Mouse (Mus musculus): Measurements from ENCODE around the gene Six6. TPM values are rescaled to one million over a fixed set of nuclear protein-coding genes. Genes with fewer than 3 reads are reported as not detected.

The Six6 gene
- polyA plus RNA-seq, 1 experiment from 2014 or later: not detected

DNA sequence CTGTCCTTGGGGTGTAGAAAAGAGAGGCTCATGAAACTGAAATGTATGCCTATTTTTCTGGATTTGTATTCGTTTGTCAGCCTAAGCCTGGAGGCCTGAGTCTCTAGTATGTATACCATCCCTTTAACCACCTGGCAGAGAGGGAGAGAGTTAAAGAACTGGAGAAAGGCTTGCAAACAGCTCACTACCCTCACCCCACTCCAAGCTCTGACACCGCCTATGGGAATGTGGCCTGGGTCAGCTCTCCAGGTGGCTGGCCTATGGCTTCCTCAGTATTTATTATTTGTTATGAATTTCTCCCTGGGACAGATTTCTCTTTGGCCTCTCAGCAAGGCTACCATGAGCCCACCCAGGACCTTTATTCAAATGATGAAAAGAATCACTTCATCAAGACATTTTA is 7.6 kb downstream of the Six6 start:
- WGBS: 19% methylated on average over 2 of the region's 2 CpGs
- no peak for ATAC-seq (ENCODE audit: low FRiP score, low TSS enrichment)
- H3K9ac ChIP-seq (replicated peaks; ENCODE audit: low read length): no peak overlapping the region
- 0 out of 2 replicates have a peak, but pooled peaks cover 5% of the 10 kb centered on the region for H3K4me1 ChIP-seq (ENCODE audit: control insufficient read depth, insufficient read depth, low read length)
- H3K27ac ChIP-seq (replicated peaks; ENCODE audit: low read depth, low read length): no peak overlapping the region
- no peak overlapping the region for H3K4me3 ChIP-seq (replicated peaks; ENCODE audit: low read depth, low read length)
- H3K4me2 ChIP-seq (ENCODE audit: low read length): no peak overlapping the region
- peaks cover 91% of the 10 kb centered on the region for H3K27me3 ChIP-seq (ENCODE audit: control insufficient read depth, insufficient read depth, low read length)
- no peaks in the 10 kb centered on the region for H3K36me3 ChIP-seq (ENCODE audit: control insufficient read depth, insufficient read depth, low read length)
- DNase-seq: no peak
- no peaks in the 10 kb centered on the region for H3K9me3 ChIP-seq (ENCODE audit: control insufficient read depth, low read length)

DNA sequence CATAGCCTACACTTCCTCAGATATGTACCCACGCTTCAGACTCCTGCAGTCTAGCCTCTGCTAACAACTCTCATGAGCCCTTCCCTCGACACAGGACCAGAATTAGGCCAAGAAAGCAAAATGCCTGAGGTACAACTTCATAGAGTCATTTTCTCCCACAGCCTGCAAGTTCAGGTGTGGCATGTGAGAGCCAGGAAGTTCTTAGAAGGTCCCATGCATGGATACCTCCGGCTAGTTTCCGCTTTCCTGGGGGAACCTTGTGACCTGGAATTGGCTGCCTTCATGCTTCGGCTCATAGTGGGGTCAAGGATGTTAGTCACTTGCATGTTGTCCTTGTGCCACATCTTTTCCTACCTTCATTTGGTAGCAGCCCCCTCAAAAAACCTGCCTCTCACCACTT is 13.4 kb downstream of the Six6 start:
- WGBS: 85% methylated on average over 5 of the region's 5 CpGs
- peaks cover 80% of the 10 kb centered on the region for H3K27me3 ChIP-seq (ENCODE audit: control insufficient read depth, insufficient read depth, low read length)
- no peak for ATAC-seq (ENCODE audit: low FRiP score, low TSS enrichment)

DNA sequence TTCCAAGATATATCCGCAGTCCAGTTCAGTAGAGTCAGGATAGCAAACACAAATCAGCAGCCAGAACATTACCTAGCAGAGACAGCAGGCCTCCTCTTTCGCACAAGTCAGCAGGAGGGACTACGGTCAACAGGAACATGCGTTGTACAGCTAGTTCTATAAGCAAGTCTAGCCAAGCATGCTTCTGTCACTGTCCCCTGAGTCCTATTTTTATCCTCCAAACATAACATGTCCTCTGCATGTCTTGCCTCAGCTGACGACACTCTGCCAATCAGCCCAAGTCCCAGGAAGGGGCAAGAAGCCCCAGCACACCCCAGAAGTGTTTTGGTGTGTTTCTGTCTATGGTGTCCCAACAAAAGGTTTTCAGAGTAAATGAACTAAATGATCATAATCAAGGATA is 14.2 kb downstream of the Six6 start:
- H3K27me3 ChIP-seq (ENCODE audit: control insufficient read depth, insufficient read depth, low read length): peaks cover 73% of the 10 kb centered on the region
- no peaks in the 10 kb centered on the region for H3K9me3 ChIP-seq (ENCODE audit: control insufficient read depth, low read length)
- H3K9ac ChIP-seq (replicated peaks; ENCODE audit: low read length): no peak overlapping the region
- H3K4me2 ChIP-seq (ENCODE audit: low read length): no peak overlapping the region
- H3K27ac ChIP-seq (replicated peaks; ENCODE audit: low read depth, low read length): no peak overlapping the region
- no peak overlapping the region for H3K4me3 ChIP-seq (replicated peaks; ENCODE audit: low read depth, low read length)
- DNase-seq: no peak
- no peaks in the 10 kb centered on the region for H3K36me3 ChIP-seq (ENCODE audit: control insufficient read depth, insufficient read depth, low read length)
- H3K4me1 ChIP-seq (ENCODE audit: control insufficient read depth, insufficient read depth, low read length): no peaks in the 10 kb centered on the region
- 86% methylated on average over 5 of the region's 5 CpGs for WGBS
- no peak for ATAC-seq (ENCODE audit: low FRiP score, low TSS enrichment)

More for the DNA sequence above, 13.4 kb downstream of the Six6 start:
- Histone ChIP-seq H3K27ac (replicated peaks; ENCODE audit: low read depth, low read length) (no peak overlapping the region), H3K4me1 (ENCODE audit: control insufficient read depth, insufficient read depth, low read length) (no peaks in the 10 kb centered on the region), H3K9me3 (ENCODE audit: control insufficient read depth, low read length) (no peaks in the 10 kb centered on the region), H3K4me2 (ENCODE audit: low read length) (no peak overlapping the region), H3K4me3 (replicated peaks; ENCODE audit: low read depth, low read length) (no peak overlapping the region), H3K9ac (replicated peaks; ENCODE audit: low read length) (no peak overlapping the region), H3K36me3 (ENCODE audit: control insufficient read depth, insufficient read depth, low read length) (no peaks in the 10 kb centered on the region)
- no peak for DNase-seq

DNA sequence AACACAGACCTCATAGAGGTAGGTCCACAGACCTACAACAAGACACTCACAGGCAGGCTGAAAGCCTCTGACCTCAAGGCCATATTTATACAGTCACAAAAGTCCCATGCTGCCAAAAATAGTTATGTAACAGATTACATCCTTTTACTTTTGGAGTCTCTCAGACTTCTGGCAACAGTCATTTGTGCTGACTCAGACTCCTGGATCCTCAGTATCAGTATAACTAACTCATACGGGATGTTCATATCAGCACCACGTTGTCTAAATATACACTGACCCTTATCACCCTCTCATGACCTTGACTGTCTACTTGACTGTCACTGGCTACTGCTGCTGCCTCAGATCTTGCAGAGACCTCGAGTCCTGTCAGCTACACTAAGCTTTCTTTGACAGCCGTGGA is 15.2 kb downstream of the Six6 start:
- ATAC-seq (ENCODE audit: low FRiP score, low TSS enrichment) (no peak), DNase-seq (no peak)
- no peak overlapping the region for H3K4me3 ChIP-seq (replicated peaks; ENCODE audit: low read depth, low read length)
- peaks cover 72% of the 10 kb centered on the region for H3K27me3 ChIP-seq (ENCODE audit: control insufficient read depth, insufficient read depth, low read length)
- no peak overlapping the region for H3K4me2 ChIP-seq (ENCODE audit: low read length)
- H3K9me3 ChIP-seq (ENCODE audit: control insufficient read depth, low read length): no peaks in the 10 kb centered on the region
- no peaks in the 10 kb centered on the region for H3K4me1 ChIP-seq (ENCODE audit: control insufficient read depth, insufficient read depth, low read length)
- WGBS: 62% methylated on average over 4 of the region's 4 CpGs
- H3K36me3 ChIP-seq (ENCODE audit: control insufficient read depth, insufficient read depth, low read length): no peaks in the 10 kb centered on the region
- no peak overlapping the region for H3K9ac ChIP-seq (replicated peaks; ENCODE audit: low read length)
- H3K27ac ChIP-seq (replicated peaks; ENCODE audit: low read depth, low read length): no peak overlapping the region

DNA sequence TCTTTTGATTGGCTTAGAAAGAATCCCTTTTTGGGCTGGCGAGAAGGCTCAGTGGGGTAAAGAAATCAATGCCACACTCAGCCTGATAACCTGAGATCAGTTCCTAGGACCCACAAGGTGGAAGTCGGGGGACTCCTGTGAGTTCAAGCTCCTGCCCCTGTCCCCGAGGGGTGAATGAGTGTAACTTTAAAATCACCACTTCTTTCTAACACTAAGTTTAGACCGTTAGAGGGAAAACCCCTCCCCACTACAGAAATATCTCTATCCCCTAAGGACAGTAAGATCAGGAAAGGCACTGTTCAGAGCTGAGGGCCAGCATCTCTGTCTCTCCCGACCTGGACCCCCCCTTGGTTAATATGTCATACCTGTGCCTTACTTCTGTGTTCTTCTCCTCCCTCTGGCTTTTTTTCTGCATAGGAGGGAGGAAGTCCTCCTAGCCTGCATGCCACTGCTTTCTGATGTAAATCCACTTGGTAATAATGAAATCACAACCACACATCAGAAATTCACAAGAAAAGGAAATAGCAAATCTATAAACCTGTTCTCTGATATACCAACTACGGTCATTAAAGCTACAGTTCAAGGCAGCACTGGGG is 18.2 kb downstream of the Six6 start:
- Histone ChIP-seq H3K4me1 (ENCODE audit: control insufficient read depth, insufficient read depth, low read length) (no peaks in the 10 kb centered on the region), H3K36me3 (ENCODE audit: control insufficient read depth, insufficient read depth, low read length) (no peaks in the 10 kb centered on the region), H3K4me2 (ENCODE audit: low read length) (no peak overlapping the region), H3K4me3 (replicated peaks; ENCODE audit: low read depth, low read length) (no peak overlapping the region), H3K9ac (replicated peaks; ENCODE audit: low read length) (no peak overlapping the region), H3K27ac (replicated peaks; ENCODE audit: low read depth, low read length) (no peak overlapping the region), H3K9me3 (ENCODE audit: control insufficient read depth, low read length) (no peaks in the 10 kb centered on the region), H3K27me3 (ENCODE audit: control insufficient read depth, insufficient read depth, low read length) (peaks cover 49% of the 10 kb centered on the region)
- DNase-seq: no peak
- ATAC-seq (ENCODE audit: low FRiP score, low TSS enrichment): no peak
- 71% methylated on average over 6 of the region's 6 CpGs for WGBS

DNA sequence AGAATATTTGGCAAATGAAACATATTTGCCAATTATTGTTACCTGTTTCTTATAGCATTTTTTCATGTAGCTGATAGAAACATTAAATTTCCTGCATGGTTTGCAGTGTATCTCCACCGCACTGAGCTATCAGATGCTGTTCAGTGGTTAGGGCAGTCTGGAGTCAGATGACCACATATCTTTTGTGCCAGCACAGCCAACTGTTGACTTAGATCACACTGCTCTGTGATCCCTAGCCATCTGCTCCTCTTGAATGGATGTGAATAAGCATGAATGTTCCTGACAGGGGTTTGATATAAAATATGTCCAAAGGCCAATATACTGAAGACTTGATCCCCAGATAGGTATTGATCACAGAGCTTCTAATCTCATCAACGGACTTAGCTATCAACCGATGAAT is 18.8 kb downstream of the Six6 start:
- no peak overlapping the region for H3K4me3 ChIP-seq (replicated peaks; ENCODE audit: low read depth, low read length)
- H3K27me3 ChIP-seq (ENCODE audit: control insufficient read depth, insufficient read depth, low read length): peaks cover 43% of the 10 kb centered on the region
- no peak overlapping the region for H3K9ac ChIP-seq (replicated peaks; ENCODE audit: low read length)
- ATAC-seq (ENCODE audit: low FRiP score, low TSS enrichment): no peak
- no peaks in the 10 kb centered on the region for H3K4me1 ChIP-seq (ENCODE audit: control insufficient read depth, insufficient read depth, low read length)
- no peak for DNase-seq
- WGBS: 95% methylated on average over 3 of the region's 3 CpGs
- H3K27ac ChIP-seq (replicated peaks; ENCODE audit: low read depth, low read length): no peak overlapping the region
- H3K9me3 ChIP-seq (ENCODE audit: control insufficient read depth, low read length): no peaks in the 10 kb centered on the region
- no peak overlapping the region for H3K4me2 ChIP-seq (ENCODE audit: low read length)
- H3K36me3 ChIP-seq (ENCODE audit: control insufficient read depth, insufficient read depth, low read length): no peaks in the 10 kb centered on the region

DNA sequence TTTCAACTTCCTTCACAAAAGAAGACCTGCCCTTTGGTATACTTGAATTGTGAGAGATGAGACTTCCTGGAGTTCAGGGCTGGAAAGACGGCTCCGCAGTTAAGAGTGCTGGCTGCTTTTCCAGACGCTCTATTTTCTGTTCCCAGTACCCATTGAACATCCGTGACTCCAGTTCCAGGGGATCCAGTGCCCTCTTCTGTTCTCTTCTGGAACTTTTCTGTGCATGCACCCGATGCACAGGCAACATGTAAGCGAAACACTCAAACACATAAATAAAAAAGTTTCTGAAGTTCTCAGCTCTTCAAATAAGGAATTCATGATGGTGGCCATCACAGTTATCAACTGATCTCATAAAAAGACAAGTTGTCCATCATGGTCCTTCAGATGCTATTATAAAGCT is 23.1 kb downstream of the Six6 start:
- ATAC-seq (ENCODE audit: low FRiP score, low TSS enrichment): no peak
- Histone ChIP-seq H3K9ac (replicated peaks; ENCODE audit: low read length) (no peak overlapping the region), H3K4me1 (ENCODE audit: control insufficient read depth, insufficient read depth, low read length) (no peaks in the 10 kb centered on the region), H3K27ac (replicated peaks; ENCODE audit: low read depth, low read length) (no peak overlapping the region), H3K36me3 (ENCODE audit: control insufficient read depth, insufficient read depth, low read length) (no peaks in the 10 kb centered on the region), H3K4me2 (ENCODE audit: low read length) (no peak overlapping the region), H3K4me3 (replicated peaks; ENCODE audit: low read depth, low read length) (no peak overlapping the region), H3K27me3 (ENCODE audit: control insufficient read depth, insufficient read depth, low read length) (peaks cover 21% of the 10 kb centered on the region), H3K9me3 (ENCODE audit: control insufficient read depth, low read length) (no peaks in the 10 kb centered on the region)
- DNase-seq: no peak
- WGBS: 53% methylated on average over 6 of the region's 6 CpGs

DNA sequence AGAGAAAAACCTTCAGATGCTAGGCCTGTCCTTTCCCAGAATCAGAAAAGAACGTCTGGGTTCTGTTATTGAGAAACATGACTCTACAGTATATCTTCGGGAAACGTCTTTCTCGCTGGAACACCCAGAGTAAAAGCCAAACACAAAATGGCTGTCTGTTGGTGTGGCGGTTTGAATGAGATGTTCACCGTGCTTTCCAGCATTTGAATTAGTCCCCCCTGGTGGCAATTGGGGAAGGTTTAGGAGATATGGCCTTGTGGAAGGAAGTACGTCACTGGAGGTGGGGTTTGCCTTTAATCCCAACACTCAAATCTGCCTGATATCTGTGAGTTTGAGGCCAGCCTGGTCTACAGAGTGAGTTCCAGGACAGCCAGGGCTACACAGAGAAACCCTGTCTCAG is 27.8 kb downstream of the Six6 start:
- no peak for DNase-seq
- no peaks in the 10 kb centered on the region for H3K36me3 ChIP-seq (ENCODE audit: control insufficient read depth, insufficient read depth, low read length)
- H3K4me1 ChIP-seq (ENCODE audit: control insufficient read depth, insufficient read depth, low read length): no peaks in the 10 kb centered on the region
- no peaks in the 10 kb centered on the region for H3K9me3 ChIP-seq (ENCODE audit: control insufficient read depth, low read length)
- H3K27me3 ChIP-seq (ENCODE audit: control insufficient read depth, insufficient read depth, low read length): peaks cover 32% of the 10 kb centered on the region
- H3K4me2 ChIP-seq (ENCODE audit: low read length): no peak overlapping the region
- ATAC-seq (ENCODE audit: low FRiP score, low TSS enrichment): no peak
- H3K27ac ChIP-seq (replicated peaks; ENCODE audit: low read depth, low read length): no peak overlapping the region
- H3K9ac ChIP-seq (replicated peaks; ENCODE audit: low read length): no peak overlapping the region
- 87% methylated on average over 7 of the region's 7 CpGs for WGBS
- H3K4me3 ChIP-seq (replicated peaks; ENCODE audit: low read depth, low read length): no peak overlapping the region

DNA sequence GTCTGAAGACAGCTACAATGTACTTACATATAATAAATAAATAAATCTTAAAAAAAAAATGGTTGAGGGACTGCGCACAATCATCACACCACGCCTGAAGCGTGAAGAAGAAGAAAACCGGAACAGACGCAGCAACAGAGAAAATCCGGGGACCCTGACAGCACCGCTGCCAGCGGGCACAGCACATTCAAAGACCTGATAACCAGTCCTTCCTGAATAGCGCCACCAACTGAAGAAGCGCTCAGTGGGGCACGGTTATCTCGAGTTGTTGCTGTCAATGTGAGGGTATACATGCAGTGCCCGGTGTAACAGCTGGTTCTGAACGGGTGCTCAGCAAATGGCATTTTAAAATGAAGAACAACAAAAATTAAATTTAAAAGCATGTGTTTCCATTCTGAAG is 30.9 kb downstream of the Six6 start:
- H3K27me3 ChIP-seq (ENCODE audit: control insufficient read depth, insufficient read depth, low read length): peaks cover 51% of the 10 kb centered on the region
- ATAC-seq (ENCODE audit: low FRiP score, low TSS enrichment) (no peak), DNase-seq (no peak)

More for the DNA sequence above, 30.9 kb downstream of the Six6 start:
- H3K9me3 ChIP-seq (ENCODE audit: control insufficient read depth, low read length): no peaks in the 10 kb centered on the region
- no peak overlapping the region for H3K4me2 ChIP-seq (ENCODE audit: low read length)
- H3K4me3 ChIP-seq (replicated peaks; ENCODE audit: low read depth, low read length): no peak overlapping the region
- H3K27ac ChIP-seq (replicated peaks; ENCODE audit: low read depth, low read length): no peak overlapping the region
- no peaks in the 10 kb centered on the region for H3K36me3 ChIP-seq (ENCODE audit: control insufficient read depth, insufficient read depth, low read length)
- no peak overlapping the region for H3K9ac ChIP-seq (replicated peaks; ENCODE audit: low read length)
- 65% methylated on average over 14 of the region's 14 CpGs for WGBS
- H3K4me1 ChIP-seq (ENCODE audit: control insufficient read depth, insufficient read depth, low read length): no peaks in the 10 kb centered on the region

Measured in midbrain, embryonic 14.5 days (tissue).